9 mouse cellular contexts compared by ENCODE assay signal in the genomic region with DNA sequence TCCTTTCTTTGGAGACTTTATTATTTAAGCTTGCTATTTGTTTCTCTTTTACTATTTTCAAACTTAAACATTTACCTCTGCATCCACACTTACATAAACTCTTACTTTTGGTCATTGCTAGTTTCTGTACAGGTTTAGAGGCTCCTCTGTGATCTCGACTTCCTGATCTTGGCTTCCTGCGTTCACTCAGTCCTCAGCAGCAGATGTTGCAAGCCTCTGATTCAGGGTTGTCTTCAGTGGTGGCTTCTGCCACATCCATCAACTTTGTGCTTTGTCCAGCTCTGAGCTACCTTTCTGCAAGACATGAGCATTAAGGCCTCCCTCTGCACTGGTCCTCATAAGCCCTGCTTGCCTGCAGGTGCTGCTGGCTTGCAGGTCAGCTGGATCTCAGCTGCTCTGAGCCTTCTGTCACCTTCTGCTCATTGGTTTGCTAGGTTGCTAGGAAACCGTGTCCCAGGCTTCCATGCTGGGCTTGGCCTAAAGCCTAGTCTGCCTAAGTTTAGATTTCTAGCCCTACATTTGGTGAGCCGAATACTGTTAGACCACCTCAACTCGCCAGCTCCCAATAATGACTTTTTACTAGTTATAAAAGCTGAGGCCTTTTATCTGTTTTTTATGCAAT. TPM values are rescaled to one million over a fixed set of nuclear protein-coding genes. Genes with fewer than 3 reads are reported as not detected.
DNase-seq lines count a peak whose midpoint lies in the region; ATAC-seq lines count a peak whose summit lies in the region.
"Had no signal": no experiment of that assay in that cellular context is flagged by ENCODE, and none has a peak within 500 bp of the region (broad histone marks: within the 10 kb centered on the region; RNA-seq: fewer than 3 reads in every experiment).

No protein-coding gene starts in this region.

- no peak overlapping the region for H3K4me2 ChIP-seq in intestine, embryonic 15.5 days (replicated peaks)
- no peak overlapping the region for H3K4me2 ChIP-seq in forebrain, embryonic 15.5 days (replicated peaks)
- H3K4me2 ChIP-seq in kidney, embryonic 16.5 days (replicated peaks; ENCODE audit: low read depth, low read length): no peak overlapping the region

- H3K9me3 ChIP-seq in intestine, embryonic 15.5 days: no peaks in the 10 kb centered on the region
- H3K9me3 ChIP-seq in forebrain, embryonic 15.5 days: no peaks in the 10 kb centered on the region
- no peaks in the 10 kb centered on the region for H3K9me3 ChIP-seq in kidney, embryonic 16.5 days (ENCODE audit: low read length)

- no peak overlapping the region for H3K9ac ChIP-seq in intestine, embryonic 15.5 days
- no peak overlapping the region for H3K9ac ChIP-seq in forebrain, embryonic 15.5 days (replicated peaks)
- no peak overlapping the region for H3K9ac ChIP-seq in kidney, embryonic 16.5 days (replicated peaks; ENCODE audit: low read length)

- H3K27me3 ChIP-seq in intestine, embryonic 15.5 days (replicated peaks): no peaks in the 10 kb centered on the region
- no peaks in the 10 kb centered on the region for H3K27me3 ChIP-seq in forebrain, embryonic 15.5 days
- no peaks in the 10 kb centered on the region for H3K27me3 ChIP-seq in kidney, embryonic 16.5 days (ENCODE audit: insufficient read depth, low read length)

- H3K4me3 ChIP-seq in intestine, embryonic 15.5 days (replicated peaks): no peak overlapping the region
- H3K4me3 ChIP-seq in forebrain, embryonic 15.5 days: no peak overlapping the region
- H3K4me3 ChIP-seq in kidney, embryonic 16.5 days (ENCODE audit: low read length): no peak overlapping the region
- H3K4me3 ChIP-seq: heart, adult 2 months had no signal

- 62% methylated on average over 5 of the region's 5 CpGs for WGBS in intestine, embryonic 15.5 days
- WGBS in forebrain, embryonic 15.5 days: 72% methylated on average over 5 of the region's 5 CpGs
- whole genome bisulfite sequencing in kidney, embryonic 16.5 days: 71% methylated on average over 5 of the region's 5 CpGs

- no peaks in the 10 kb centered on the region for H3K36me3 ChIP-seq in intestine, embryonic 15.5 days
- H3K36me3 ChIP-seq in forebrain, embryonic 15.5 days: no peaks in the 10 kb centered on the region
- no peaks in the 10 kb centered on the region for H3K36me3 ChIP-seq in kidney, embryonic 16.5 days (ENCODE audit: insufficient read depth, low read length)

- no peak overlapping the region for H3K27ac ChIP-seq in intestine, embryonic 15.5 days
- H3K27ac ChIP-seq in forebrain, embryonic 15.5 days (replicated peaks): no peak overlapping the region
- no peak overlapping the region for H3K27ac ChIP-seq in kidney, embryonic 16.5 days (ENCODE audit: low read length)
- H3K27ac ChIP-seq: heart, adult 2 months had no signal

- peak; percentile 57 for ATAC-seq in activated CD4-positive, CD25-positive, alpha-beta regulatory T cell, adult 4 months
- no peak for ATAC-seq in intestine, embryonic 15.5 days
- no peak for ATAC-seq in forebrain, embryonic 15.5 days (replicated peaks)
- no peak for ATAC-seq in kidney, embryonic 16.5 days (ENCODE audit: low FRiP score, low TSS enrichment)

- peak; percentile 15 to 36 for DNase-seq in cerebellum, adult 18-20 months
- peak; percentile 36 for DNase-seq in layer of hippocampus, adult 8-10 months (ENCODE audit: low spot score in 2 of 2)
- peak; percentile 15 for DNase-seq in retina, embryonic 14.5 days (ENCODE audit: low spot score)
- DNase-seq: lung, adult 18-20 months had no signal

- H3K4me1 ChIP-seq in intestine, embryonic 15.5 days (replicated peaks): no peaks in the 10 kb centered on the region
- H3K4me1 ChIP-seq in forebrain, embryonic 15.5 days: 0 out of 2 replicates have a peak, but pooled peaks cover 3% of the 10 kb centered on the region
- H3K4me1 ChIP-seq in kidney, embryonic 16.5 days (ENCODE audit: insufficient read depth, low read length): no peaks in the 10 kb centered on the region

RNA-seq across cellular contexts. Expression of a gene that starts 8.8 kb away (rescaled TPM):
- polyA plus RNA-seq in activated CD4-positive, CD25-positive, alpha-beta regulatory T cell, adult 4 months (2017; shearing (Covaris generic)): 100 to 1,000 TPM; 665 to 693 TPM
- total RNA-seq in layer of hippocampus, adult 8-10 months (2022): 1 to 10 TPM in 2 of 4 experiments, under 1 TPM in 1, not detected in 1; 0.72 to 8.2 (median 5.9) TPM
- 3.8 and 4.5 TPM in 2 replicates for polyA plus RNA-seq in intestine, embryonic 15.5 days (2015; fragmentation: Nextera tagmentation; extraction: Ambion mirVana)
- polyA plus RNA-seq in forebrain, embryonic 15.5 days (2015; fragmentation: Nextera tagmentation; extraction: Ambion mirVana): 0.76 and 1.2 TPM in 2 replicates
- 2.3 and 2.8 TPM in 2 replicates for polyA plus RNA-seq in kidney, embryonic 16.5 days (2015; fragmentation: Nextera tagmentation; extraction: Ambion mirVana)

RNA-seq across cellular contexts. Expression of a gene that starts 20.1 kb away (rescaled TPM):
- polyA plus RNA-seq in activated CD4-positive, CD25-positive, alpha-beta regulatory T cell, adult 4 months (2017; shearing (Covaris generic)): 1 to 10 TPM; 4.1 to 9.4 TPM
- under 1 TPM in 1 of 4 experiments, not detected in 3; 0.13 TPM for total RNA-seq in layer of hippocampus, adult 8-10 months (2022)
- polyA plus RNA-seq in intestine, embryonic 15.5 days (2015; fragmentation: Nextera tagmentation; extraction: Ambion mirVana): 0.26 and 0.57 TPM in 2 replicates
- polyA plus RNA-seq in forebrain, embryonic 15.5 days (2015; fragmentation: Nextera tagmentation; extraction: Ambion mirVana): not detected in 2 replicates
- polyA plus RNA-seq in kidney, embryonic 16.5 days (2015; fragmentation: Nextera tagmentation; extraction: Ambion mirVana): not detected in 2 replicates

Comparison
In these comparisons a context has a peak if more than half of its experiments do, and no peak if none do; other contexts are left out.
1. RNA of a gene that starts 8.8 kb away (polyA plus RNA-seq): 665 to 693 TPM in activated CD4-positive, CD25-positive, alpha-beta regulatory T cell, adult 4 months; 3.8 to 4.5 TPM in intestine, embryonic 15.5 days, 2.3 to 2.8 TPM in kidney, embryonic 16.5 days and 0.76 to 1.2 TPM in forebrain, embryonic 15.5 days; every median in the first group is over 100 times any median in the second.
2. Peak in every context shown above with its lines, with median percentiles within 50 percentile points of each other: DNase-seq.